Mouse (Mus musculus): ENCODE data around the gene Rhoj. TPM values are rescaled to one million over a fixed set of nuclear protein-coding genes. Genes with fewer than 3 reads are reported as not detected.

Rhoj gene
- polyA plus RNA-seq, 1 experiment: 11.8 TPM

- no peak for TF ChIP-seq CTCF (IDR thresholded peaks at IDR 0.05; ENCODE audit: control insufficient read depth, insufficient read depth, insufficient read length)
- TF ChIP-seq MYOD1 (IDR thresholded peaks at IDR 0.05; ENCODE audit: control insufficient read depth, insufficient read length, low read depth): no peak
- no peak for TF ChIP-seq CEBPB (IDR thresholded peaks at IDR 0.05; ENCODE audit: low read depth)
- TF ChIP-seq FOSL1 (IDR thresholded peaks at IDR 0.05; ENCODE audit: insufficient read depth, low read length, poor library complexity, severe bottlenecking): no peak
- TF ChIP-seq USF1 (IDR thresholded peaks at IDR 0.05; ENCODE audit: low read depth): no peak
- no peak for TF ChIP-seq MYOG (IDR thresholded peaks at IDR 0.05; ENCODE audit: control insufficient read depth, extremely low read depth, insufficient read length)
- TF ChIP-seq MAX (IDR thresholded peaks at IDR 0.05): no peak
Observed at GRCm38 (mm10) chr12:75350750-75351149, 42.6 kb downstream of the Rhoj start.

DNA sequence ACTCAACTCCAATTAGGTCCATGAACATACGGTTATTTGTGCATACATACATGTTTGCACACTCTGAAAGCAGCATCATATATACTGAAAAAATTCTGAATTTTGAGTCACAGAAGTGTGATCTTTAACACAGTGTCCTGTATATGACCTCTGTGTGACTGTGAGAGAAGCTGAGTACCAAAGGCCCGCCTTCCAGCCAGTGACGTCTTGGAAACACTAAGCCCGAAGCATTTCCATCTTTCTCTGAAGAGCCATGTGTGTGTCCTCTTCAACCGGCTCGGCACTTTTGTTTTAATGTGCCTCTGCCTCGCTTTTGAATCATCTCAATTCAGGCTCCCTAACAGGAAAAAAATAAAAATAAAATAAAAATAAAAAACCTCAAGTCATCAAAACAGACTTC is 43.7 kb downstream of the Rhoj start:
- TF ChIP-seq MYOD1 (IDR thresholded peaks at IDR 0.05; ENCODE audit: control insufficient read depth, insufficient read length, low read depth): no peak
- TF ChIP-seq CTCF (IDR thresholded peaks at IDR 0.05; ENCODE audit: control insufficient read depth, insufficient read depth, insufficient read length): no peak
- no peak for TF ChIP-seq MAX (IDR thresholded peaks at IDR 0.05)
- no peak for TF ChIP-seq USF1 (IDR thresholded peaks at IDR 0.05; ENCODE audit: low read depth)
- TF ChIP-seq MYOG (IDR thresholded peaks at IDR 0.05; ENCODE audit: control insufficient read depth, extremely low read depth, insufficient read length): no peak
- no peak for TF ChIP-seq FOSL1 (IDR thresholded peaks at IDR 0.05; ENCODE audit: insufficient read depth, low read length, poor library complexity, severe bottlenecking)
- TF ChIP-seq CEBPB (IDR thresholded peaks at IDR 0.05; ENCODE audit: low read depth): no peak
- no peak overlapping the region for H3K4me3 ChIP-seq (ENCODE audit: insufficient read depth, poor library complexity, severe bottlenecking)
- H3ac ChIP-seq (ENCODE audit: control insufficient read depth, insufficient read length, low read depth): no peak overlapping the region
- H3K79me2 ChIP-seq (ENCODE audit: control insufficient read depth, insufficient read depth): no peaks in the 10 kb centered on the region
- H3K79me3 ChIP-seq (ENCODE audit: low read depth): no peaks in the 10 kb centered on the region
- no peaks in the 10 kb centered on the region for H3K36me3 ChIP-seq (ENCODE audit: control insufficient read depth, insufficient read depth)
- H3K27me3 ChIP-seq (ENCODE audit: control insufficient read depth, insufficient read depth, insufficient read length): no peaks in the 10 kb centered on the region

More at GRCm38 (mm10) chr12:75350750-75351149, 42.6 kb downstream of the Rhoj start:
- no peaks in the 10 kb centered on the region for H3K79me3 ChIP-seq (ENCODE audit: low read depth)
- no peak overlapping the region for H3ac ChIP-seq (ENCODE audit: control insufficient read depth, insufficient read length, low read depth)
- H3K4me3 ChIP-seq (ENCODE audit: insufficient read depth, poor library complexity, severe bottlenecking): no peak overlapping the region
- H3K79me2 ChIP-seq (ENCODE audit: control insufficient read depth, insufficient read depth): no peaks in the 10 kb centered on the region
- H3K36me3 ChIP-seq (ENCODE audit: control insufficient read depth, insufficient read depth): no peaks in the 10 kb centered on the region
- no peaks in the 10 kb centered on the region for H3K27me3 ChIP-seq (ENCODE audit: control insufficient read depth, insufficient read depth, insufficient read length)

GRCm38 (mm10) chr12:75352410-75352809 is 44.3 kb downstream of the Rhoj start:
- H3K79me2 ChIP-seq (ENCODE audit: control insufficient read depth, insufficient read depth): no peaks in the 10 kb centered on the region
- H3K4me3 ChIP-seq (ENCODE audit: insufficient read depth, poor library complexity, severe bottlenecking): no peak overlapping the region
- H3K27me3 ChIP-seq (ENCODE audit: control insufficient read depth, insufficient read depth, insufficient read length): no peaks in the 10 kb centered on the region
- H3ac ChIP-seq (ENCODE audit: control insufficient read depth, insufficient read length, low read depth): no peak overlapping the region
- H3K36me3 ChIP-seq (ENCODE audit: control insufficient read depth, insufficient read depth): no peaks in the 10 kb centered on the region
- TF ChIP-seq FOSL1 (IDR thresholded peaks at IDR 0.05; ENCODE audit: insufficient read depth, low read length, poor library complexity, severe bottlenecking) (no peak), CEBPB (IDR thresholded peaks at IDR 0.05; ENCODE audit: low read depth) (no peak), CTCF (IDR thresholded peaks at IDR 0.05; ENCODE audit: control insufficient read depth, insufficient read depth, insufficient read length) (no peak), MYOD1 (IDR thresholded peaks at IDR 0.05; ENCODE audit: control insufficient read depth, insufficient read length, low read depth) (no peak), USF1 (IDR thresholded peaks at IDR 0.05; ENCODE audit: low read depth) (no peak), MAX (IDR thresholded peaks at IDR 0.05) (no peak), MYOG (IDR thresholded peaks at IDR 0.05; ENCODE audit: control insufficient read depth, extremely low read depth, insufficient read length) (no peak)
- no peaks in the 10 kb centered on the region for H3K79me3 ChIP-seq (ENCODE audit: low read depth)

GRCm38 (mm10) chr12:75354354-75354753 is 46.2 kb downstream of the Rhoj start:
- TF ChIP-seq CEBPB (IDR thresholded peaks at IDR 0.05; ENCODE audit: low read depth): no peak
- TF ChIP-seq MAX (IDR thresholded peaks at IDR 0.05): no peak
- no peak for TF ChIP-seq MYOD1 (IDR thresholded peaks at IDR 0.05; ENCODE audit: control insufficient read depth, insufficient read length, low read depth)
- no peak for TF ChIP-seq USF1 (IDR thresholded peaks at IDR 0.05; ENCODE audit: low read depth)
- no peak for TF ChIP-seq FOSL1 (IDR thresholded peaks at IDR 0.05; ENCODE audit: insufficient read depth, low read length, poor library complexity, severe bottlenecking)
- TF ChIP-seq MYOG (IDR thresholded peaks at IDR 0.05; ENCODE audit: control insufficient read depth, extremely low read depth, insufficient read length): no peak
- no peak for TF ChIP-seq CTCF (IDR thresholded peaks at IDR 0.05; ENCODE audit: control insufficient read depth, insufficient read depth, insufficient read length)

DNA sequence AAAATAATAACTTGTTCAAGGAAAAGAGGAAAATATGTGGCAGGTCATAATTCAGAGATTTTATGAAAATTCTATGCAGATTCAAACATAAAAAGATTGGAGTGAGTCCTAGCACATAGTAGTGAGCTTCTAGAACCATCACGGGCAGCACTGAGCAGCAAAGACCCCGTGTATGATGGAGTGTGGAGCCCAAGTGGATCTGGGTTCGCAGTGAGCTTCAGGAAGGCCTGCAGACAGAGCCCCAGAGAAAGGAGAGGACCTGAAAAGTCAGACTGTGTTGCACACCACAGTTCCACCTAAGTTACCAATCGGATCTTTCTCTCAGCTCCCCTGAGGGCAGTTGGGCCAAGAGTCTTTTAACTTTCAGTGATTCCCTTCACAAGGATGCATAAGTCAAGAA is 49.7 kb downstream of the Rhoj start:
- no peak overlapping the region for H3K4me3 ChIP-seq (ENCODE audit: insufficient read depth, poor library complexity, severe bottlenecking)
- no peaks in the 10 kb centered on the region for H3K79me2 ChIP-seq (ENCODE audit: control insufficient read depth, insufficient read depth)
- H3K79me3 ChIP-seq (ENCODE audit: low read depth): no peaks in the 10 kb centered on the region
- no peak overlapping the region for H3ac ChIP-seq (ENCODE audit: control insufficient read depth, insufficient read length, low read depth)
- no peaks in the 10 kb centered on the region for H3K27me3 ChIP-seq (ENCODE audit: control insufficient read depth, insufficient read depth, insufficient read length)
- TF ChIP-seq USF1 (IDR thresholded peaks at IDR 0.05; ENCODE audit: low read depth): no peak
- TF ChIP-seq FOSL1 (IDR thresholded peaks at IDR 0.05; ENCODE audit: insufficient read depth, low read length, poor library complexity, severe bottlenecking): no peak
- TF ChIP-seq MAX (IDR thresholded peaks at IDR 0.05): no peak
- TF ChIP-seq CEBPB (IDR thresholded peaks at IDR 0.05; ENCODE audit: low read depth): no peak
- no peak for TF ChIP-seq MYOG (IDR thresholded peaks at IDR 0.05; ENCODE audit: control insufficient read depth, extremely low read depth, insufficient read length)
- no peak for TF ChIP-seq MYOD1 (IDR thresholded peaks at IDR 0.05; ENCODE audit: control insufficient read depth, insufficient read length, low read depth)
- TF ChIP-seq CTCF (IDR thresholded peaks at IDR 0.05; ENCODE audit: control insufficient read depth, insufficient read depth, insufficient read length): no peak
- H3K36me3 ChIP-seq (ENCODE audit: control insufficient read depth, insufficient read depth): no peaks in the 10 kb centered on the region

More at GRCm38 (mm10) chr12:75354354-75354753, 46.2 kb downstream of the Rhoj start:
- Histone ChIP-seq H3K79me2 (ENCODE audit: control insufficient read depth, insufficient read depth) (no peaks in the 10 kb centered on the region), H3K79me3 (ENCODE audit: low read depth) (no peaks in the 10 kb centered on the region), H3K36me3 (ENCODE audit: control insufficient read depth, insufficient read depth) (no peaks in the 10 kb centered on the region), H3K4me3 (ENCODE audit: insufficient read depth, poor library complexity, severe bottlenecking) (no peak overlapping the region), H3ac (ENCODE audit: control insufficient read depth, insufficient read length, low read depth) (no peak overlapping the region), H3K27me3 (ENCODE audit: control insufficient read depth, insufficient read depth, insufficient read length) (no peaks in the 10 kb centered on the region)

GRCm38 (mm10) chr12:75358714-75359113 is 50.6 kb downstream of the Rhoj start:
- no peaks in the 10 kb centered on the region for H3K79me3 ChIP-seq (ENCODE audit: low read depth)
- H3K27me3 ChIP-seq (ENCODE audit: control insufficient read depth, insufficient read depth, insufficient read length): no peaks in the 10 kb centered on the region
- no peak overlapping the region for H3ac ChIP-seq (ENCODE audit: control insufficient read depth, insufficient read length, low read depth)
- no peak overlapping the region for H3K4me3 ChIP-seq (ENCODE audit: insufficient read depth, poor library complexity, severe bottlenecking)
- TF ChIP-seq MYOD1 (IDR thresholded peaks at IDR 0.05; ENCODE audit: control insufficient read depth, insufficient read length, low read depth) (no peak), MYOG (IDR thresholded peaks at IDR 0.05; ENCODE audit: control insufficient read depth, extremely low read depth, insufficient read length) (no peak), CTCF (IDR thresholded peaks at IDR 0.05; ENCODE audit: control insufficient read depth, insufficient read depth, insufficient read length) (no peak), FOSL1 (IDR thresholded peaks at IDR 0.05; ENCODE audit: insufficient read depth, low read length, poor library complexity, severe bottlenecking) (no peak), CEBPB (IDR thresholded peaks at IDR 0.05; ENCODE audit: low read depth) (no peak), USF1 (IDR thresholded peaks at IDR 0.05; ENCODE audit: low read depth) (no peak), MAX (IDR thresholded peaks at IDR 0.05) (no peak)
- no peaks in the 10 kb centered on the region for H3K36me3 ChIP-seq (ENCODE audit: control insufficient read depth, insufficient read depth)
- H3K79me2 ChIP-seq (ENCODE audit: control insufficient read depth, insufficient read depth): no peaks in the 10 kb centered on the region
